Mouse (Mus musculus): ENCODE data around the gene Inf2.
A peak's percentile ranks its signal among the peaks of the same experiment; 100 is the strongest.

Gene Inf2

DNA sequence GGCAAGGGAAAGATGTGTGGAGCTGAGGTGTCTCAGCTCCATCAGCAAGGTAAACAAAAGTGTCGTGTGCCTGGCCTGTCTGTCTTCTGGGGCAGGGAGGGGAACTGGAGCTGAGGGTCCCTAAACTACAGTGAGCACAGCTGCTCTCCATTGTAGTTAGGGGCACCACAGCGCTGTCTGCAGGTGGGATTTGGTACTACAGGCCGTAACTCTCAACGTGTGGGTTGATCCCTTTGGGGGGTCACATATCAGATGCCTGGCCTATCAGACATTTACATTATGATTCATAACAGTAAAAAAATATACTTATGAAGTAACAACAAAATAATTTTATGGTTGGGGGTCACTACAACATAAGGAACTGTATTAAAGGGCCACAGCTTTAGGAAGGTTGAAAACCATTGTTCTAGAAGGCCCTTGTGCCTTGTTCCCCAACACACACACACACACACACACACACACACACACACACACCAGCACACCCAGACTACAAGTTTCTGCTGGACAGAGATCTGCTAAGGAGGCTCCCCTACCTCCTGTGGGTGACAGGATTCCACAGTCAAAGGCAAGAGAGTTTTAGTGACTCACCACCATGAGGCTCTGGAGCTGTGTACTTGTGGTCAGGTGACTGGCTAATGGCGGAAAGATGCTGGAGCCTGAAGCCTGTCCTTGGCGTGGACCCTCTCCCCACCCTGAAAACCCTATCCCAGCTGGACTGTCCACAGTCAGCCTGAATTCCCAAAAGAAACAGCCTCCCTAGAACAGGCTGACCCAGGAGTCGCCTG lies 38.7 kb downstream of the Inf2 start:
- no peak for DNase-seq (ENCODE audit: extremely low spot score)

DNA sequence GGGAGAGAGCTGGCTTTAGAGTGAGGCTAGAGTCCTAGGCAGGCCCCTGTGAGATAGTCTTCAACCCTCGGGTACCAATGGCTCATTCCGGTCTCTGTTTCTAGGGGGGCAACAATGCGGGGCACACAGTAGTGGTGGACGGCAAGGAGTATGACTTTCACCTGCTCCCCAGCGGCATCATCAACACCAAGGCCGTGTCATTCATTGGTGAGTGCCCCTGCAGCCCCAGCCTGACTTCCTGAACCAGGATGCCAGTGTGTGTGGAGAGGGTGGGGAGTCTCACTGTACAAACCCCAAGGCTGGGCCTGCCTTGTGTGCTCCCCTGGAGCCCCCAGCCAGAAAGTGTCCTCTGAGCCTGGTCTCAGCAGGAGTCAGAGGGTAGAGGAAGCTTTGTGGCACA lies 39.6 kb downstream of the Inf2 start:
- no peak for DNase-seq (ENCODE audit: extremely low spot score)

DNA sequence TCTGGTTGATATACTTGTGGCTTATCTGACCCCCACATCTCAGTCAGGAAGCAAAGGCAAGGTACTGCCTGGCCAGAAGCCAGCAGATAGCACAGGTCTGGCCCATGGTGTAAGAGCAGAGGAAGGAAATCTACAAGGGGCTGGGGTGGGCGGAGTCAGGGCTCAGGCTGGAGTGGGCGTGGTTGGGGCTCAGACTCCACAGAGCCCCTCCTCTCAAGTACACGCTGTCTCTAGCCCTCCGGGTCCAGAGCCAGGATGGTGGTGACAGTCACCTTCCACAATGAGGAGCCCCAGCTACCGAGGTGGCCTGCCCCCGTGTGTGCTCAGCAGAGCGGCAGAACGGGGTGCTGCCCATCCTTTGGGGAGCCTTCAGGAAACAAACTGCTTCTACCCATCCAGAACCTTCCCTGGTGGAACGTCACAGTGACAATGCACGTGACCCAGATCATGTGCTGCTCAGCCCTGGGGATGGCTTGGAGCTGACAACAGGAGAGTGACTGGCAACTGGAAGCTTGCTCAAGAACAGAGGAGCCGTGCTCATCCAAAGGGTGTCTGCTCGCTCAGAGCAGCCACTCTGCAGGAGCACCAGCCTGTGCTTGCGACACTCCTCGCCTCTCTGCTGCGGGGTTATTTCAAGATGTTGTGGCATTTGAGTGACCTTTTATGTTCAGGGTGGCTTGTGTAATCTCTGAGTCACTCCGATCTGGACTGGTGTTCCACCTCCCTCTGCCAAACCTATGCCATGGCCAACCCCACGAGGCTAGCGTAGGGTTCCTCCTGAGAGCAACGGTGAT lies 40.5 kb downstream of the Inf2 start:
- DNase-seq (ENCODE audit: extremely low spot score), result peak; percentile 76

DNA sequence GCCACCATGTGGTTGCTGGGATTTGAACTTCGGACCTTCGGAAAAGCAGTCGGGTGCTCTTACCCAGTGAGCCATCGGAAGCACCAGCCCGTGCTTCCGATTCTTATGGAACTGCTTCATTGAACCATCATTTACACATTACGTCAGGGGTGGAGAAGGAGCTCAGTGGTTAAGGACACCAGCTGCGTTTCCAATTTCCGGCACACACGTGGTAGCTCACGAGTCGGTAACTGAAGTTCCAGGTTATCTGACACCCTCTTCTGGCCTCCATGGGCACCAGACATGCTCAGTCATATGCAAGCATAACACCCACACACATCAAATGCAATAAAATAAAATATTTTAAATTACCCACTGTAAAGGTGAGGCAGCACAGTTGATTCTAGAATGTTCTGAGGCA lies 41.4 kb downstream of the Inf2 start:
- DNase-seq (ENCODE audit: extremely low spot score), result no peak

DNA sequence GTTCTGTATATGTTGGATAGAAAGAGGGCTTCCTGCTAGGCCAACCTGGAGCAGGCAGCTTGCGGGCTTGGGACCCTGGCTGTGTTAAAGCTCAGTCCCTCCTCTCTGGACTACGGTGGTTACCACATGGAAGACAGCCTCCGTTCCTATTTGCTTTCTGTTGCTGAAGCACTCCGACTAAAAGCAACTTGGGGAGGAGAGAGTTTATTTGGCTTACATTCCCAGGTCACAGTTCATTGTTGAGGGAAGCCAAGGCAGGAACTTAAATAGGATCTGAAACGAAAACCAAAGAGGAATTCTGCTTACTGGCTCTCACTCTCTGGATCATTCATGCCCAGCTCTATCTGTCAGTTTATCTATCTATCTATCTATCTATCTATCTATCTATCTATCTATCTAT lies 42.2 kb downstream of the Inf2 start:
- DNase-seq (ENCODE audit: extremely low spot score), result no peak

DNA sequence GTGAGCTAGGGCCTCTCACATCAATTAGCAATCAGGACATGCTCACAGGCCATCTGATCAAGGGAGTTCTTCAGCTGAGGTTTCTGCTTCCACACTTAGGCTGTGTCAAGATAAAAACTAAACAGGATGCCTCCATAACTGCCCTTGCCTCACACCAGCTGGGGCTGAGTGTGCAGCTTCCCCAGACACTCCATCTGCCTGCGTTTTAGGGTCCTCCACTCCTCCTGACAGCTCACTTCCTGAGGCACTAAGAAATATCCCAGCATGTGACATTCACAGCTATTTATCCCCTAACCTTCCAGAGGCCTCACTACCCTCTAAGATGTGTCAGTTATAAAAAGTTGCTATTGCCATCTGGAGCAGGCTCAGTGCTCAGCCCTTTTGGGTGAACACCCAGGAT lies 42.9 kb downstream of the Inf2 start:
- DNase-seq (ENCODE audit: extremely low spot score), result no peak

DNA sequence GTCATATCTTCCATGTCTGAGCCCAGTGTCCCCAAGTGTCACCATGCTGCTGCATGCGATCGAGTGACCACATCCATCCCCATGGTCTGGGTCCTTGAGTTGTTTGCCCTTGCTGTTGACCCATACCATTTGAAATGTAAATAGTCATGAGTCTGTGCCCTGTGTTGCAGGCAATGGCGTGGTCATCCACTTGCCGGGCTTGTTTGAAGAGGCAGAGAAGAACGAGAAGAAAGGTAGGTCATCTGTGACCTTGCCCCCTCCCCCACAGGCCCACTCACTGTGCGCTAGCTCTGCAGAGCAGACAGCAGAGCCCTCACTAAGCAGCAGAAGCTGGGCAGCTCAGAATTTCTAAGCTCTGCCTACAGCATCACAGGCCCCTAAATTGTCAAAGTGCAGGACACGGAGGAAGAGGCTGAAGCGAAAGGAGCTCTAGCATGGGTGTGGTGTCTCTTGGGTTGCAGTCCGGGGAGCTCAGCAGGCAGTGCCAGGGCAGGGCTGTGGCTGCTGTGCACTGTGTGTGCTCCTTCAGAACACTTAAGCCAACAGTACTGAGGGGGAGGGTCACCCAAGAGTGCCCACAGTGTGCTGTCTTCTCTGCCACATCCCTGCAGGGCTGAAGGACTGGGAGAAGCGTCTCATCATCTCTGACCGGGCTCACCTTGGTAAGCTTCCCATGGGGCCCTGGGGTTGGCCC lies 43.6 kb downstream of the Inf2 start:
- no peak for DNase-seq (ENCODE audit: extremely low spot score)

DNA sequence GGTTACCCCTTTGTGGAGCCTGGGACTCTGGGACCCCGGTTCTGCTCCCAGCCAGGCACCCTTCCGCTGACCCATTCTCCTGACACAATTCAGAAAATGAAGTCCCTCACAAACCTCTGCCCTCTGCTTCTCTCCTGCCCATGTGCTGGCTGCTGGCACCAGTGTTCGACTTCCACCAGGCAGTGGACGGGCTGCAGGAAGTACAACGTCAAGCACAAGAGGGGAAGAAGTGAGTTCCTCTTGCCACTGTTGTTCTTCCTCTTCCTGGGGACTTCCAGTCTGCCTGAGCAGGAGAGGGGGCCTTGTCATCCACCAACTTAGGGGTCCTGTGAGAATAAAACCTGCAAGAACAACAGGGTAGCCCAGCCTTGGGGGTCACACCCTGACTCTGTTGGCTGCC lies 44.3 kb downstream of the Inf2 start:
- no peak for DNase-seq (ENCODE audit: extremely low spot score)

DNA sequence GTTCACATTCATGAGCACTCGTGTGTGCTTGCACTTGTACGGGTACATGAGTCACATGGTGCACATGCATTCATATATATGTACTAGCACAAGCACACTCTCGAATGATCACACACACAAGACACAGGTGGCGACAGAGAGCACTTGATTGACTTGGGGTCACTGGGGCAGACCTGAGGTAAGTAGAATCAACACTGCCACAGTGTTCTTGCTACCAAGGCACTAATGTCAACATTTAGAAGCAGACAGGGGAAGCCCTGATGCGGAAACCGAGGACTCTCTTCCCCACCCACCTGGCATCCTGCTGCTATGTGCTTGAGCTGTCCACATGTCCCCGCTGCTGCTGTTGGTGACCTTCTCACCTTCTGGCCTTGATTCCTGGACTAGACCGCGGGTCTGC lies 45.1 kb downstream of the Inf2 start:
- no peak for DNase-seq (ENCODE audit: extremely low spot score)

DNA sequence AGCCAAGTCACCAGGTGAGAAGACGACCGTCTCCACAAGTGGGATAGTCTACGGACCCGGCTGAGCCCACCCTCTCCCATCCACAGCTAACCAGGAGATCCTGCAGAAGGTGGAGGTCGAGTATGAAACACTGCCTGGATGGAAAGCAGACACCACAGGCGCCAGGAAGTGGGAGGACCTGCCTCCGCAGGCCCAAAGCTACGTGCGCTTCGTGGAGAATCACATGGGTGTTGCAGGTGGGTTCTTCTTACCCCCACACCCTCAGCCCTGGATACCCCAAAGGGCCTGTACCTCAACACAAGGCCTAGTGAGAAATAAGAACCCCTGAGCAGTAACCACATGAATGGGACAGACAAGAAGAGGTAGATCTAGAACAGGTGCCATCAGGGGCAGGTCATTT lies 50.9 kb downstream of the Inf2 start:
- DNase-seq (ENCODE audit: extremely low spot score), result no peak

DNA sequence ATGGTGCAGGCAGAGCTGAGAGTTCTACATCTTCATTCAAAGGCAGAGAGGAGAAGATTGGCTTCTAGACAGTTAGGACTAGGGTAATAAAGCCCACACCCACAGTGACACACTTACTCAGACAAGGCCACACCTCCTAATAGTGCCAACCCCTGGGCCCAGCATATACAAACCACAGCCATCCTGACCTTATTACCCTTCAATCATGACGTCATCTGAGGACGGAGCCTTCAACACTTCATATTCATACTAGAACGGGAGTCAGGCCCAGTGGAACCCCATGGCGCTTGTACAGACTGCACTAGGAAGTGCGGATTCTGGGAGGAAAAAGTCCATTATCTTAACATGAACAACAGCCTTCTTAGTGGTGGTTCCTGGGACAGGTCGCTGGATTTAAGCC lies 54.5 kb downstream of the Inf2 start:
- DNase-seq (ENCODE audit: extremely low spot score), result no peak

DNA sequence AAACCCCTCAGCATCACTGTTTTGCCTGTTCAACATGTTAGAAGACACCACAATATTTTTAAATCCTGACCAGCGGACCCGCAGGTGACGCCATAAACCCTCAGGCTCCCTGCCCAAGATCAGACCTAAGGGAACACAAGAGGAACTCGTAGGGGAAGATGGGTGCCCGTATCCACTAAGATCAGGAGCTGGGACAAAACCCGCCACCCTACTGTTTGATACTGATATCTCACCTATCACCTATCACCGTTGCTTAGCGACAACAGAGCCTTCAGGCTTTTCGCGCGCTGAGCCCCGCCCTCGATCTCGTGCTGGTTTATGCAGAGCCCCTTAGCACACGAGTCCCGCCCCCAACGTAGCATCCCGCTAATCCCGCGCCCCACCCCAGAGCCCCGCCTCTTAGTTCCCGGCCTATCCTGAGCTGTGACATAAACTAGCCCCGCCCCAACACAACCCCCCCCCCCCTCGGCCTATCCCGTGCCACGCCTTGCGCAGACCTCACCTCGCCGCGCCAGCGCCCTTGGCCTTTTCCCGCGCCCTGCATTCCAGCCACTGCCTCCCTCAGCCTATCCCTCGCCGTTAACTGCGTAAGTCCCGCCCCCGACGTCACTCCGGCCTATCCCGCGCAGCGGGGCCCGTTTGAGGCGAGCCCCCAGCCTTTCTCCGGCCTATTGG lies 55.7 kb downstream of the Inf2 start, which contains the start of gene Siva1:
Gene Siva1, plus strand, starts transcription at position 500 of the 675 bp plus-strand sequence.
- DNase-seq (ENCODE audit: extremely low spot score), result peak; percentile 99

DNA sequence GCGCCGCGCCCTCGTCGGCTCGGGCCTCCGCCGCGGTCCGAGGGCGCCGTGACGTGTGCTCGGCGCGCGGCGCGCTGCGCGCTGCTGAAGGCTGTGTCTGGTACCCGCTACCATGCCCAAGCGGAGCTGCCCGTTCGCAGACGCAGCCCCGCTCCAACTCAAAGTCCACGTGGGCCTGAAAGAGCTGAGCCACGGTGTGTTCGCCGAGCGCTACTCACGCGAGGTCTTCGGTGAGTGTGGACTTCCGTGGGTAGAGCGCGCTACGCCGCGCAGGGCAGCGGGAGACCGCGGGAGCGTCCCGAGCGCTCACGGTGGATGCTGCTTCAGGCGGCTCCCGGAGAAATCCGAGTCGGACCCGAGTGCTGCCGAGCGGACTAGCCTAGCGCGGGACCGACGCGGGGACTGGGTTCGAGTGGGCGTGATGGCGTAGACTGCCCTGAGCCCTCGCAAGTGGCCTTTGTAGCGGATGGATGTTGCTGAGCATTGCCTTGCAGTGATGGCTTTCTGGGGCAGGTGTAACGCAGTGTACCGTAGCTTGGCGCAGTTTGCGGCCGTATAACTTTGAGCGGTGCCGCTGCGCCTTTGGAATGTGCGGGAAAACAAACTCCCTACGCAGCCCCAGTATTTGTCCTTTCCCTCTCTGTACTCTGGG lies 56.4 kb downstream of the Inf2 start:
- no peak for DNase-seq (ENCODE audit: extremely low spot score)

DNA sequence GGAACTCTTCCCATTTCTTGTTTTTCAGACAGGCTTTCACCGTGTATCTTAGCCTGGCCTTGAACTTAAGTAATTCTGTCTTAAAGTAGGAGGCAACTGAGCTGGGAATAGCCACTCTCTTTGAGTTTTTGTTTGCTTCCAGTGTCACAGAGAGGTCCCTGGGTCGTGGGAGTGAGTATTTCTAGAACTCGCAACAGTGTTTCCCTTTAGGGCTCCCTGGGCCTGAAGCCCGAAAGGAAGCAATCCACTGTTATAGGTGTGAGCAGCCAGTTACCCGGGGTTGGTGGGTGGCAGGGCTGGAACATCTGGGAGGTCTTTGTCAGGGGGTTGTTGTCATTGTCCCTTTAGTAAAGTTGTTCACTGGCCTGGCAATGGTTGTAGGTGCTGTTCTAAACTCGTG lies 57.6 kb downstream of the Inf2 start:
- DNase-seq (ENCODE audit: extremely low spot score), result no peak

DNA sequence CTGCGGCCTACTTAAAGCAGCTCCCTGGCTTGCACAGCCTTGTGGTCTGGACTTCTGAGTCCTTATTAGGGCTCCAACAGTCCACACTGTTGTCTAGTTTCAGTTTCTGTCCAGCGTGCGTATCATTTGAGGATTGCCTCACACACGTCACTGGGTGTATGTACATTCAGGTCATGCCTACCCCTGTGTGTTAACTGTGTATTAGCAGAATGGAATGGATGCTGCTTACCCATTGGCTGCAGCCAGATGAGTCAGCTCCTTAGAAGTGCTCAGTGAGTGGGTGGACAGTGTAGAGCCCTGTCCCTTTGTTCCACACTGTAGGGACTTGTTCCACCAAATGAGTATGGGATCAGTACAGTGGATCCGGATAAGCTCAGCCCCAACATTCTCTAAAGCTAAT lies 59.5 kb downstream of the Inf2 start:
- DNase-seq (ENCODE audit: extremely low spot score), result no peak

DNA sequence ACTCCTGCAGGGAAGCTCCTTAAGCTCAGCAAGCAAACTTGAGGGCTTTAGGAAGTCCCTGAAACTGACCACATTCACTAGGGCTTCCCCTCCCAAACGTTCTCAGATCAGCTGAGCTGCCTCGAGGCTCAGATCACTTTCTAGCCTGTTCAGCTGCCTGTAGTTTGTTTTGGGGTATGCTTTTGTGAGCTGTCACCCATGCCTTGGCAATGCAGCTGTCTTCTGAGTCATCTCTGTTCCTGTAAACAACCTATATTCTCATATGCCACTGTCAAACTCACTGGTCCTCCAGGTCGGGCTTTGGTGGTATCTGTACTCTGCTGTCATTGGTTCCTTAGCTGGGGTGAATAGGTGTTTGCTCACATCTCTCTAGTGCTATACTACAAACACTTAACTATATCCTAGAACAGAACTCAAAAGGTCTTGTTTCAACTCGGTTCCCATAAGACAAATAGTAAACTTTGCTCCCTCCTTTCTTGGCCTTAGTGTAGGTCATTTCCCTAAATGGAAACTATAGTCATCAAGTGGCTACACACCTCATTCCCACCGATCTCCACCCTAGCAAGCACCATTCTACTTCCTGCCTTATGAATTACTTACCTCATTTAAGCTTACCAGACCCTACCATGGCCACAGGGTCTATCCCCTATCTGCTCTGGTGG lies 63.3 kb downstream of the Inf2 start:
- DNase-seq (ENCODE audit: extremely low spot score), result no peak

DNA sequence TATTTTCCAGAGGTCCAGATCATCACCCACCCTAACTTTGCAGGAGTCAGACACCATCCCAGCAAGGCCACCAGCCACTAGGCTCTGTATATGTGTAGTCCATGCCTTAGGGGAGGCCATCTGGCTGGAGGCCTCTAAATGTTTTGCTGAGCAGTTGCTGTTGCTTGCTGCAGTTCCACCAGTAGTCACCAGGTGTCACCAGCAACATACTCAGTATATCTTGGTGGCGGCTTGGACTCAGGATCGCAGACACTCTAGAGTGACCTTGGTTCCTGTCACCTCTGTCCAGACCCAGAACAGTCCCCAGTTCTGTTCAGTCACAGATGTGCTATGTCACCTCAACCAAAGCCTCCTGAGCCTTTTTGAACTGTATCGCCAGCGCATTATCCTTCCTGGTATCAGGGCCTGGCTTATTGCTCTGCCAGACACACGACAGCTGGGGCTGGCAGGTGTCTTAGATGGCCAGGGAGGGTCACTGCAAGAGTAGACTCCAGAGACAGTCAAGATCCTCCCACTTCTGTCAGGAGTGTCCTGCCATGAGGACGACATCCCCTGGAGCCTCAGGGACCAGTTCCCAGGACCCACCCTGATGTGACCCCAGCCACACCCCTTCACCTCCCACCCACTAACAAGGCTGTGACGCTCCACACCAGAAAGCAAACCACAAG lies 64.7 kb downstream of the Inf2 start:
- DNase-seq (ENCODE audit: extremely low spot score), result peak; percentile 81

DNA sequence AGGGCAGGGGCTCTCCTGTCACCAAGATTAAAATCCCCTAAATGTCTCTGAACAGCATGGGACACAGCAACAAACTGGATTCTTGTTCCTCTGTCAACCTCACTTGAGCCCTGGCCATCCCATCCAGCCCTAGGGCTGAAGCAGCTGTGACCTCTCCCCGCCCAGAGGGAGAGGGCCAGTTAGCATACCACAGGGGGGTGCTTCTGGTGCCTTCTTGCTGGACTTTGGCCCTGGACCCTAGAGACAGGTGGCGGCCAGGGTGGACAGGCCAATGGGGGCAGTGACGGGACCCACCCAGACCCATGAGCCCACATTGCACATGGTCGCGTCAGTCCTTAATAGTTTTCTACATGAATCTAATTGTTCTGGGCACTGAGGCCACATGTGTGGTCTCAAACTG lies 65.5 kb downstream of the Inf2 start:
- DNase-seq (ENCODE audit: extremely low spot score), result no peak

DNA sequence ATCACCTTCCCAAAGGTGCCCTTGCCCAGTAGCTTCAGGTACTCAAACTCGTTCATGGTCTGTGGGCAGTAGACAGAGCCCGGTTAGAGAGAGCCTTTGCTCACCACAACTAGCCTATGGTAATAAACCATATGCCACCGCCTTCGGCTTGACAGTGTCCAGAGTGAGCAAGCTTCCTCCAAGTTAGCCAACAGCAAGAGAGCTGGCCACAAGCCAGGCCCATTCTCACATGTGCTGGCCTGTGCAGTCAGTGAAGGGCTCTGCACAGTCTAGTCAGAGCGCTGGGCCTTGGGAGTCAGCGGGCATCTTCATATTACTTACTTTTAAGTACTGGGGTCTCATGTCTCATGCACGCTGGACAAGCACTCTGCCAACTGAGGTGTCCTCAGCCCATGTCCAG lies 70.0 kb downstream of the Inf2 start:
- DNase-seq (ENCODE audit: extremely low spot score), result no peak

DNA sequence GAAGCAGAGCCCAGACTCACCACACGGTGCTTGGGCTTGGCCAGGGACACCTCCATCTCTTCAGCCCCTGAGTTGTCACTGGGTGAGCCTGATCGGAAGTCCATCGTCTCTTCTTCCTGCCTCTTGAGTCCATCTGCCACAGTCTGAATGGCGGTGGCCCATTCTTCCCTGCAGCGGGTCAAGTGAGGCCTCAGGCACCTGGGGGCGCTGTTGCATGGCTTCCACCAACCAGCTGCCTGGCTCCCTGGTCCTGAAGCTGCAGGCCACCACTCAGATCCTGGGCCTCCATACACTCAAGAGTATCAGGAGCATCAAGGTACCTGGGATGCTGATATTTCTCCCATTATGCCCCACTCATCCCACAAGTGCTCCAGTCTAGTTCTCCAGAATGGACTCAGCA lies 70.5 kb downstream of the Inf2 start:
- DNase-seq (ENCODE audit: extremely low spot score), result no peak
